Mouse (Mus musculus) splenic B cell, adult 2 months (primary cell): ENCODE data around the gene Gm11564.
"Not testable (repeated sequence)": the region's sequence is repeated elsewhere in the genome, so short reads cannot be mapped to it uniquely, and the experiment has no call there.

Experiments
- DNase-seq: peaks from one replicate; pipeline ENCODE4 v3.0.0-alpha.2; 2011; ENCODE audit warnings: low read depth, low spot score
- H3K27me3 ChIP-seq: 2 replicates; pipeline ENCODE4 v1.6.1; 2012; ENCODE audit warnings: mild to moderate bottlenecking, low read length, moderate library complexity, mixed read lengths; ENCODE audit not compliant: control insufficient read depth, poor library complexity, insufficient read depth, severe bottlenecking
- H3K36me3 ChIP-seq: 2 replicates; pipeline ENCODE4 v1.6.1; 2012; ENCODE audit warnings: mild to moderate bottlenecking, low read length, moderate library complexity, mixed read lengths; ENCODE audit not compliant: control insufficient read depth, poor library complexity, insufficient read depth, severe bottlenecking

The Gm11564 gene

GRCm38 (mm10) chr11:99815566-99815965, at the start of gene Gm11564:
TSS of gene Gm11564 (minus strand) at chr11:99815666.
- H3K36me3 ChIP-seq, DNase-seq, H3K27me3 ChIP-seq: not testable (repeated sequence)

GRCm38 (mm10) chr11:99864176-99864575, 48.7 kb upstream of the Gm11564 start, which contains the start of gene Gm11559:
TSS of gene Gm11559 (plus strand) at chr11:99864476.
- not testable (repeated sequence) for H3K36me3 ChIP-seq, DNase-seq, H3K27me3 ChIP-seq

GRCm38 (mm10) chr11:99858761-99859160, 43.3 kb upstream of the Gm11564 start:
- Histone ChIP-seq H3K36me3 (no peaks in the 10 kb centered on the region), H3K27me3 (no peaks in the 10 kb centered on the region)
- no peak for DNase-seq

GRCm38 (mm10) chr11:99857617-99858016, 42.2 kb upstream of the Gm11564 start, which contains the start of gene Gm11568:
TSS of gene Gm11568 (plus strand) at chr11:99857917.
- Histone ChIP-seq H3K27me3 (no peaks in the 10 kb centered on the region), H3K36me3 (no peaks in the 10 kb centered on the region)
- no peak for DNase-seq

GRCm38 (mm10) chr11:99854121-99854520, 38.7 kb upstream of the Gm11564 start:
- no peaks in the 10 kb centered on the region for H3K36me3 ChIP-seq
- DNase-seq = no peak
- H3K27me3 ChIP-seq = no peaks in the 10 kb centered on the region

GRCm38 (mm10) chr11:99851508-99851907, 36.0 kb upstream of the Gm11564 start, which contains the start of gene Krtap4-16:
TSS of gene Krtap4-16 (minus strand) at chr11:99851608.
- no peaks in the 10 kb centered on the region for H3K36me3 ChIP-seq
- no peaks in the 10 kb centered on the region for H3K27me3 ChIP-seq
- no peak for DNase-seq

- DNase-seq = no peak
- Histone ChIP-seq H3K27me3 (no peaks in the 10 kb centered on the region), H3K36me3 (no peaks in the 10 kb centered on the region)
These were observed 31.3 kb upstream of the Gm11564 start for GRCm38 (mm10) chr11:99846746-99847145.

GRCm38 (mm10) chr11:99842185-99842584, 26.7 kb upstream of the Gm11564 start:
- no peak for DNase-seq
- Histone ChIP-seq H3K36me3 (no peaks in the 10 kb centered on the region), H3K27me3 (no peaks in the 10 kb centered on the region)

- no peaks in the 10 kb centered on the region for H3K36me3 ChIP-seq
- DNase-seq = no peak
- no peaks in the 10 kb centered on the region for H3K27me3 ChIP-seq
These were observed 22.5 kb upstream of the Gm11564 start, which contains the start of gene 2300003K06Rik for GRCm38 (mm10) chr11:99837966-99838365. TSS of gene 2300003K06Rik (minus strand) at chr11:99838066.

- not testable (repeated sequence) for H3K36me3 ChIP-seq, H3K27me3 ChIP-seq, DNase-seq
These were observed 5.7 kb downstream of the Gm11564 start, which contains the start of gene Krtap4-13 for GRCm38 (mm10) chr11:99809792-99810191. TSS of gene Krtap4-13 (minus strand) at chr11:99809892.

GRCm38 (mm10) chr11:99804346-99804745, 11.1 kb downstream of the Gm11564 start, which contains the start of gene Gm11554:
TSS of gene Gm11554 (minus strand) at chr11:99804446.
- not testable (repeated sequence) for DNase-seq, H3K36me3 ChIP-seq, H3K27me3 ChIP-seq

- H3K27me3 ChIP-seq, H3K36me3 ChIP-seq, DNase-seq: not testable (repeated sequence)
These were observed 16.6 kb downstream of the Gm11564 start, which contains the start of gene Gm11569 for GRCm38 (mm10) chr11:99798832-99799231. TSS of gene Gm11569 (minus strand) at chr11:99798932.

GRCm38 (mm10) chr11:99793367-99793766, 22.1 kb downstream of the Gm11564 start, which contains the start of gene Gm11596:
TSS of gene Gm11596 (minus strand) at chr11:99793467.
- no peaks in the 10 kb centered on the region for H3K36me3 ChIP-seq
- no peak for DNase-seq
- H3K27me3 ChIP-seq = no peaks in the 10 kb centered on the region

- not testable (repeated sequence) for H3K27me3 ChIP-seq, DNase-seq, H3K36me3 ChIP-seq
These were observed 30.6 kb downstream of the Gm11564 start, which contains the start of gene Krtap4-9 for GRCm38 (mm10) chr11:99784900-99785299. TSS of gene Krtap4-9 (plus strand) at chr11:99785200.

GRCm38 (mm10) chr11:99780604-99781003, 34.9 kb downstream of the Gm11564 start, which contains the start of gene Krtap4-8:
TSS of gene Krtap4-8 (minus strand) at chr11:99780704.
- Histone ChIP-seq H3K27me3 (no peaks in the 10 kb centered on the region), H3K36me3 (no peaks in the 10 kb centered on the region)
- DNase-seq = no peak

- DNase-seq = no peak
- H3K36me3 ChIP-seq = no peaks in the 10 kb centered on the region
- H3K27me3 ChIP-seq = no peaks in the 10 kb centered on the region
These were observed 37.1 kb downstream of the Gm11564 start for GRCm38 (mm10) chr11:99778401-99778800.
